Mouse (Mus musculus): Measurements from ENCODE around the gene Bhlhe41. TPM values are rescaled to one million over a fixed set of nuclear protein-coding genes. Genes with fewer than 3 reads are reported as not detected.

Bhlhe41 gene
- total RNA-seq, 4 experiments from 2014 or later, result 56.4 to 70.3 (median 63.4) TPM

DNA sequence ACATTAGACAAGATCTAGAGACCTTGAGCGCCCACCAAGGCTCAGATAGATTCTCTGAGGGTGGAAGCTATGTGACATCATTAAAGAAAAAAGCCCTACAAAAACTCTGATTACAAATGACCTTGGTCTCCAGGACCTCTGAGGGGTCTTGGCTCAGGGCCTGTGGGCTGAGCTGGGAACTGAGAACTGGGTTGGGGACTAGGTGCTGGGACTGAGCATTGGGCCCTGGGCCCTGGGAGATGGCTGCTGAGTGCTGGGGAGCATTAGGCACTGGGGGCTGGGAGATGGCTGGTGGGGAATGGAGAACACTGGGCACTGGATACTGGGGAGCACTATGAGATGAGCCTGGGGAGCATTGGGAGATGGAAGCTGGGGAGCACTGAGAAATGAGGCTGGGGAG, 19.3 kb downstream of the Bhlhe41 start:
- no peak for DNase-seq (ENCODE audit: low spot score in 2 of 2)

DNA sequence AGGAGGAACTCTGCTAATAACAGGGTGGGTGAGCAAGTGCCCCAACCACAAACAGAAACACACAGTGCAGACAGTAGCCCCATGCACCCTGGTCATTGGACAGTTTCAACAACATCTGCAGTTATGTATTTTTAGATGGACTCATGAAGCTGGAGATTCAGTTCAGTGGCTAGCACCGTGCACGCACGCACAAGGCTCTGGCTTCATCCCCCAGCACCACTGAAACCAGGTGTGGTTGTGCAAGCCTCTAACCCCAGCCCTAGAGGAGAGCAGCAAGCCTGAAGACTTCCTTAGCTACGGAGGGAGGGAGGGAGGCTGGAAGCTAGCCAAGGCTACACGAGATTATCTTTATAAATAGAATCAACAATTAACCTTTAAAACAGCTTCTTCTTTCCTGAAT, 19.7 kb downstream of the Bhlhe41 start:
- DNase-seq (ENCODE audit: low spot score in 2 of 2), result no peak

- no peak for DNase-seq (ENCODE audit: low spot score in 2 of 2)
These were observed 30.0 kb downstream of the Bhlhe41 start for GRCm38 (mm10) chr6:145835359-145835758.

DNA sequence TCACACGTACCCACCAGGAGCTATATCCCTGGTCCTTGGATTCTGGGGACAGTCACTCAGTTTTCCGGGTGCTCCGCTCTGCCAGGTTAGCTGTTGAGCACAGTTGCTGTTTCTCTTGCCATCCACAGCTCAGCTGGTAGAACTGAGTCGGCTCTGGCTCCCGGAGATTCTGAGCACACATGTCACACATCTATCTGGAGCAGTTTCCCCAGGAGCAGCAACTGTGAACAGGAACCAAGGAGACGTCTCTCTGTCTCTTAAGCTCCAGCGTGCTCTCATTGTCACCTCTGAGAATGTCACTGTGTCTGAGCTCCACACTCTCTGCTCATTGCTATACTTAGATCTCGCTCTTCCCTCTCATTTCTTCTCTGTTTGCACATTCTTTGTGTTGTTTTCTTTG, 32.4 kb downstream of the Bhlhe41 start:
- no peak for DNase-seq (ENCODE audit: low spot score in 2 of 2)

DNA sequence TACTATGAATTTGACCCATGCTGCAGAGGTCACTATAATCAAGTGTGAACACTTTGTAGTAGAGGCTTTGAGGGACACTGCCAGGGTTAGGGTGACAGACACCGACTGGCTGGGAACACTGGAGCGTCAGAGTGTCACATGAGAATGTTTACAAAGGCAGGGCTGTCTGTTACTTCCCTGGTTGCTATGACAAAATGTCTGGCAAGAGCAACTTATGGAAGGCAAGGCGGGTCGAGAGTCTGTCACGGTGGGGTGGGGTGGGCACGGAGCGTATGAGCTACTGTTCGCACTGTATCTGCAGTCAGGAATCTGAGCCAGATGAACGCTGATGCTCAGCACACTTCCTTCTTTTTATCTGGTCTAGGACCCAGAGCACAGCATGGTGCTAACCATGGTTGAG, 34.7 kb downstream of the Bhlhe41 start:
- no peak for DNase-seq (ENCODE audit: low spot score in 2 of 2)

GRCm38 (mm10) chr6:145830117-145830516, 35.2 kb downstream of the Bhlhe41 start:
- DNase-seq (ENCODE audit: low spot score in 2 of 2), result peak; percentile 62 to 70

GRCm38 (mm10) chr6:145829062-145829835, 36.1 kb downstream of the Bhlhe41 start:
- no peak for DNase-seq (ENCODE audit: low spot score in 2 of 2)

DNA sequence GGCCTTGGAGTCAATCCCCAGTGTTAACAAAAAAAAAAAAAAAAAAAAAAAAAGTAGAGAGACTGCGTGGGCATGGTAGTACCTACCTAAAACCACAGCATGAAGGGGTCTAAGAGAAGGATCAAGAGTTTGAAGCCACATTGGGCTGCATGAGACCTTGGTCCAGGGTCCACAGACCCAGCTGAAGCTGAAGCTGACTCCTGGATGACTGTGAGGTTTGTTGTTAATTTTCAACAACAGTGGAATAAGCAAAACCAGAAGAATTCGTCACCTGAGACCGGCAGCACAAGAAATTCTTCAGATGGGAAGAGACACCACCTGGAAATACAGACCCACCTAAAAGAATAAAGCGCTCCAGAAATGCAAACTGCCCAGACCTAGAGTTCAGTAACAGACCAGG, 39.1 kb downstream of the Bhlhe41 start:
- no peak for DNase-seq (ENCODE audit: low spot score in 2 of 2)

DNA sequence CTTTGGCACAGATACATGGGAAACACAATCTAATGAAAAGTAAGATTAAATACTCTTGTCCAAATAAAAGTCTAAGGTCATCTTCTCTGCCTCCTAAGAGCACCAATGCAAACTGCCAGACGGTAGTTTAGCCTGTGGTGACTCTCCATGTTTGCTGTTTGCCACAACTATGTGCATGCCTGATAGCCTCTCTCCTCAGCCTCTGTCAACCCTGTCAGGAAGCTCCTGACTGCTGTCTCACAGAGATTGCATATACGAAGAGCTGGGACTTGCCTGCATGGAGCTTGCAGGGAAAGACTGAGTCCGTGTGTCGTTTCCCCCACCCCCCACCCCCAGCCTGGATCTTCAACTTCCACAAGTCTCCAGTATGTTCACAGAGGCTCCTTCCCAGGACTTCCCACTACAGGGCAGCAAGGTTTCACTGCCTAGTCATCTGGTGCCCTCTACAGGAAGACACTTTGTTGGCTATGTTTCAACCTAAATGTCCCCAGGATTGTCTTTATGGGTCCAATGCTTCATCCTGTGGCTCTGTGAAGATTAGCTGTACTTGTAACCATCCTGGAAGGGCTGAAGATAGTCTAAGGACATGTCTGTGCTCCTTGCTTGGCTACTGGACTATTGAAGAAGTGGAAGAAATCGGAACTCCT, 41.6 kb downstream of the Bhlhe41 start:
- DNase-seq (ENCODE audit: low spot score in 2 of 2), result no peak

GRCm38 (mm10) chr6:145823103-145823502, 42.3 kb downstream of the Bhlhe41 start:
- no peak for DNase-seq (ENCODE audit: low spot score in 2 of 2)

GRCm38 (mm10) chr6:145822218-145822617, 43.1 kb downstream of the Bhlhe41 start:
- DNase-seq (ENCODE audit: low spot score in 2 of 2), result no peak

GRCm38 (mm10) chr6:145819151-145819550, 46.2 kb downstream of the Bhlhe41 start:
- DNase-seq (ENCODE audit: low spot score in 2 of 2), result no peak

DNA sequence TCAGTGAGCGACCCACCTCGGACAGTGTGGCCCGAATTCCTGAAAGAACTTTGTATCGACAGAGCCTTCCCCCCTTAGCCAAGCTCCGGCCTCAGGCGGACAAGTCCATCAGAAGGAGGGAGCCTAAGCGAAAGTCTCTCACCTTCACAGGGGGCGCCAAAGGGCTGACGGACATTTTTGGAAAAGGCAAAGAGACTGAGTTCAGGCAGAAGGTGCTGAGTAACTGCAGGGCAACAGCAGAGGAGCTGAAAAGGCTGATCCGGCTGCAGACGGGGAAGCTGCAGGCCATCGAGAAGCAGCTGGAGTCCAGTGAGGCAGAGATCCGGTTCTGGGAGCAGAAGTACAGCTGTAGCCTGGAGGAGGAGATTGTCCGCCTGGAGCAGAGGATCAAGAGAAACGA, 50.2 kb downstream of the Bhlhe41 start:
- DNase-seq (ENCODE audit: low spot score in 2 of 2), result no peak

DNA sequence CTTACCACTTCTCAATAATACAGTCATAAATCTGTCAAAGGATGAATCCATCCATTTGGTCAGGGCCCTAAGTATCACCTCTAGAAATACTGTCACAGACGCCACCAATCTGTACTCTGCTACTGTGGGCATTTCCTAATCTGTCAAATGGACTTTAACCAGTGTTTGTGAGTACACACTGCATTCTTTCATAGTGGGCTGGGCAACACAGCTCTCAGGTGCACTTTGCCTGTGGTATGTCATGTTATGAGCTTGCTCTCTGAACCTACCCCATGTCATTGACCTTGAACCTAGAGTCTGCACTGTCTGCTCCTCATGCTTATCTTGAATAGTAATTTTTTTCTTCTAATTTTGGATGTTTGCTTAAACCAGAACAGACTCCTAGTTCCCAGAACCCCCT, 54.2 kb downstream of the Bhlhe41 start:
- DNase-seq (ENCODE audit: low spot score in 2 of 2), result no peak

GRCm38 (mm10) chr6:145810015-145810414, 55.3 kb downstream of the Bhlhe41 start:
- DNase-seq (ENCODE audit: low spot score in 2 of 2), result no peak

DNA sequence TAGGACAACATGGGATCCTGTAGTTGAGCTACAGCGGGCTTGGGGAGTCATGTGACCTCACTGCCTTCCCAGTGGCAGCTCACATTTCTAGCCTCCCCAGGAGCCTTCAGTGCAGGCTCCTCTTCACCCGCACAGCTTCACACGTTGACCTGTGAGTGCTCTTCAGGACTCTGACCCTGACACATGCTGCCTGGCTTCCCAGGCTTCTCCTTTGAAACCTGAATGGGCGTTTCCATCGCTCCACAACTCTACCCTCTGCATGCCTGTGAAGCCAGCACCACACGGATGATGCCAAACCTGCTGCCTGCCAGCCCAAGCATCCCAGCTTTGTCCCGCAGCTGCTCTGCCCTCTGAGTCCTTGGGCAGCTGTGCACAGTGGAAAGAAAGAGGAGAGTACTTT, 55.8 kb downstream of the Bhlhe41 start:
- no peak for DNase-seq (ENCODE audit: low spot score in 2 of 2)

Other genes with a start within 250 kb of the Bhlhe41 start
- gene Tuba3b, start 249.8 kb downstream of the Bhlhe41 start, total RNA-seq (2022), result not detected
- 10 to 100 TPM; 23.0 to 28.5 (median 23.5) TPM for gene Rassf8, start 118.8 kb downstream of the Bhlhe41 start, total RNA-seq (2022)
- gene Sspn, start 66.1 kb upstream of the Bhlhe41 start, total RNA-seq (2022), result 1 to 10 TPM; 4.8 to 7.4 (median 6.1) TPM